Mouse (Mus musculus): ENCODE data around the gene 2610042L04Rik.
"Not testable (repeated sequence)": the region's sequence is repeated elsewhere in the genome, so short reads cannot be mapped to it uniquely, and the experiment has no call there.

GRCm38 (mm10) chr14:4403840-4404239 is 69.3 kb downstream of the 2610042L04Rik start:
- not testable (repeated sequence) for TF ChIP-seq CTCF, EP300 (IDR thresholded peaks at IDR 0.05; ENCODE audit: low read depth)
